Mouse (Mus musculus) adrenal gland, postnatal 10 days (tissue): Measurements from ENCODE around the gene Gm7735. TPM values are rescaled to one million over a fixed set of nuclear protein-coding genes. Genes with fewer than 3 reads are reported as not detected.
"Not testable (repeated sequence)": the region's sequence is repeated elsewhere in the genome, so short reads cannot be mapped to it uniquely, and the experiment has no call there.

ENCODE experiments used
- DNase-seq: peaks from one replicate; pipeline ENCODE4 v3.0.0; 2021; ENCODE audit warnings: mixed read lengths
- long read RNA-seq, 2 experiments: library from polyadenylated mRNA; stranded (forward); transcript quantifications; one replicate each; pipeline ENCODE4 v2.0.0; 2021
- total RNA-seq, 2 experiments: library from RNA; stranded (reverse); gene quantifications; 2 replicates each; pipeline ENCODE4 v1.2.3; 2021

Gm7735 gene
- not detected for total RNA-seq
- long read RNA-seq, experiment 1 = 0 reads
- long read RNA-seq, experiment 2 = 0 reads

DNA sequence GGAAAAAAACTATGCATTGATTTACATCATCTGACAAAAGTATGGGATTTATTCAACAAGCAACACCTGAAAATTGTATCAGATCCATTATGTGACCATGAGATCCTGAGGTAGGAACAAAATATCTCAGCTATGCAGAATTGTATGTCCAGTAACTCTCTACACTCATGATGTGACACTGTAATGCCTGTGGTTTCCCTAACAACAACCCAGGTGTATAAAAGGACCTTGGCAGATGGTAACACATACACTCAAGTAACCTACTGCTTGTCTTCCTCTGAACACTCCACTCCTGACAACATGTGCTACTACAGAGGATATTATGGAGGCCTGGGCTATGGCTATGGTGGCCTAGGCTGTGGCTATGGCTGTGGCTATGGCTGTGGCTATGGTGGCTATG, at the start of gene Gm7735:
Gm7735 (plus strand) TSS at position 301 of the 400 bp plus-strand sequence.
- DNase-seq = not testable (repeated sequence)

DNA sequence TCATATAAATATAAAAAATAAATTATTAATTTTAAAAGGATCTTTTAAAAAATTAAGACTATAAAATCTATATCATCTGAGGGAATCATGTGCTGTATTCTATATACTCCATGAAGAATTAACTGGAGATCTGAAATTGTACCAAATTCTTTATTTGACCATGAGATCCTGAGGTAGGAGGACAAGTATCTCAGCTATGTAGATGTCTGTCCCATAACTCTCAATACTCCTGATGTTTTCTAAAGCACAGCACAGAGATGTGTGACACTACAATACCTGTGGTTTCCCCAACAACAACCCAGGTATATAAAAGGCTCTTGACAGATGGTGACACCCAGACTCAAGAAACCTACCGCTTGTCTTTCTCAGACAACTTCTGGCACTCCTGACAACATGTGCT, 28.7 kb upstream of the Gm7735 start, which contains the start of gene Gm6358:
Gm6358 (plus strand) TSS at position 301 of the 400 bp plus-strand sequence.
- DNase-seq = no peak

DNA sequence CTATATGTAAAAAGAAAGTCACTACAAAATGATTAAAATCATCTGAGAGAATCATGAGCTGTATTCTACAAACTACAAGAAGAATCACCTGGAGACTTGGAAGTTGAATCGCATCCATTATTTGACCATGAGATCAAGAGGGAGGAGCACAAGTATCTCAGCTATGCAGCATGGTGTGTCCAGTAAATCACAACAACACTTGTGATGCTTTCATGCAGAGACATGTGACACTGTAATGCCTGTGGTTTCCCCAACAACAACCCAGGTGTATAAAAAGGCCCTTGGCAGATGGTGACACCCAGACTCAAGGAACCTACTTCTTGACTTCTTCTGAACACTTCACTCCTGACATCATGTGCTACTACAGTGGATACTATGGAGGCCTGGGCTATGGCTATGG, 18.5 kb upstream of the Gm7735 start, which contains the start of gene Gm10061:
Gm10061 (plus strand) TSS at position 301 of the 400 bp plus-strand sequence.
- no peak for DNase-seq

DNA sequence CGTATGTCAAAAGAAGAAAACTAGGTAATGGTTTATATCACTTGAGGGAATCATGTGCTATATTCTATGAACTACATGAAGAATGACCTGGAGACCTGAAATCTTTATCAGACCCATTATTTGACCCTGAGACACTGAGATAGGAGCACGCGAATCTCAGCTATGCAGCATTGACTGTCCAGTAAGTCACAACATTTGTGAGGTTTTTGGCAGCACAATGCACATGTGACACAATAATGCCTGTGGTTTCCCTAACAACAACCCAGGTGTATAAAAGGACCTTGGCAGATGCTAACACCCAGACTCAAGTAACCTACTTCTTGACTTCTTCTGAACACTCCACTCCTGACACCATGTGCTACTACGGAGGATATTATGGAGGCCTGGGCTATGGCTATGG, 11.6 kb upstream of the Gm7735 start, which contains the start of gene Gm9789:
Gm9789 (plus strand) TSS at position 301 of the 400 bp plus-strand sequence.
- DNase-seq = no peak

DNA sequence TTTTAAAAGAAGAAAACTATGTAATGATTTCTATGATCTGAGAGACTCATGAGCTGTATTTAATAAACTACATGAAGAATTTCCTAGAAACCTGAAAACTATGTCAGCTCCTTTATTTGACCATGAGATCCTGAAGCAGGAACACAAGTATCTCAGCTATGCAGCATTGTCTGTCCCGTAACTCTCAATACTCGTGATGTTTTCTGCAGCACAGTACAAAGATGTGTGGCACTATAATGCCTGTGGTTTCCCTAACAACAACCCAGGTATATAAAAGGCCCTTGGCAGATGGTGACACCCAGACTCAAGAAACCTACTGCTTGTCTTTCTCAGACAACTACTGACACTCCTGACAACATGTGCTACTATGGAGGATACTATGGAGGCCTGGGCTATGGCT, 5.1 kb downstream of the Gm7735 start, which contains the start of gene 1110057P08Rik:
1110057P08Rik (plus strand) TSS at position 301 of the 400 bp plus-strand sequence.
- DNase-seq = no peak

DNA sequence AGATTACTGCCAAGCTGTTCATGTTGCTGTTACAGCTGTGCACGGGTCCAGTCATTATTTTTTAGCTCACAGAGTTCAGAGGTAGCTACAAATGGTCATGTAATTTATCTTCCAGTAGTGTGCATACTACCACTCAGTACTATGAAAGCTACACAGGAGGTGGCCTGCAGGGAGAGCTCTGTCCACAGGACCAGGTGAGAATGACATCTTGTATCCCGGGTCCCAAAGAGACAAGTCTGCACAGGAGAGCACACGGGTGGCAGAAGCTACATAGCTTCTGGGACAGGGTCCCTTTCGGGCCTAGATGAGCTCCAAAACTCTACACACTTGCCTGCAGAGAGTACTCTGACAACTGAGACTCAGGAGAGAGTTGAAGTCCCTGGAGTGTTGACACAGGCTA, 19.3 kb downstream of the Gm7735 start:
- DNase-seq = no peak

- no peak for DNase-seq
Measured at GRCm38 (mm10) chr16:89205561-89205960, 36.3 kb downstream of the Gm7735 start, which contains the start of gene Krtap20-2. Gene Krtap20-2, plus strand, starts transcription at chr16:89205861.

Other genes starting within 250 kb of the Gm7735 start
- not detected for gene Krtap19-9b, start 237.2 kb upstream of the Gm7735 start, total RNA-seq
- gene Krtap16-3, start 206.6 kb upstream of the Gm7735 start, total RNA-seq = not detected
- not detected for gene Krtap22-2, start 158.7 kb upstream of the Gm7735 start, total RNA-seq
- gene Gm10229, start 154.2 kb upstream of the Gm7735 start, total RNA-seq = not detected
- gene Krtap6-1, start 137.8 kb upstream of the Gm7735 start, total RNA-seq = not detected
- not detected for gene Gm10228, start 128.0 kb upstream of the Gm7735 start, total RNA-seq
- gene Krtap6-5, start 121.6 kb upstream of the Gm7735 start, total RNA-seq = not detected
- not detected for gene 1110025L11Rik, start 105.5 kb upstream of the Gm7735 start, total RNA-seq
- not detected for gene Krtap6-3, start 85.5 kb upstream of the Gm7735 start, total RNA-seq
- gene Gm6358, start 28.6 kb upstream of the Gm7735 start, total RNA-seq = not detected
- gene Gm10061, start 18.4 kb upstream of the Gm7735 start, total RNA-seq = not detected
- gene Gm9789, start 11.5 kb upstream of the Gm7735 start, total RNA-seq = not detected
- not detected for gene 1110057P08Rik, start 5.2 kb downstream of the Gm7735 start, total RNA-seq
- gene Krtap20-2, start 36.4 kb downstream of the Gm7735 start, total RNA-seq = not detected
- not detected for gene Krtap21-1, start 234.4 kb downstream of the Gm7735 start, total RNA-seq